Mouse (Mus musculus) neural tube, embryonic 15.5 days (tissue): ENCODE results near the gene Pgrmc2. TPM values are rescaled to one million over a fixed set of nuclear protein-coding genes. Genes with fewer than 3 reads are reported as not detected.

ENCODE experiments used
- ATAC-seq: fragments of 200-750 bp; cut with Nextera tagmentation; 2 replicates; pipeline ENCODE4 v1.8.0; 2017; ENCODE audit warnings: mild to moderate bottlenecking, moderate TSS enrichment, moderate library complexity; ENCODE audit not compliant: low FRiP score
- H3K27ac ChIP-seq: fragments of 300-500 bp; sonication (generic); replicated peaks from 2 replicates; pipeline ENCODE4 v1.5.1; 2015; ENCODE audit warnings: mild to moderate bottlenecking, inconsistent platforms
- H3K27me3 ChIP-seq: fragments of 300-500 bp; sonication (generic); replicated peaks from 2 replicates; pipeline ENCODE4 v1.6.1; 2015; ENCODE audit warnings: inconsistent platforms
- H3K36me3 ChIP-seq: fragments of 300-500 bp; sonication (generic); 2 replicates; pipeline ENCODE4 v1.6.1; 2015; ENCODE audit warnings: inconsistent platforms
- H3K4me1 ChIP-seq: fragments of 300-500 bp; sonication (generic); 2 replicates; pipeline ENCODE4 v1.6.1; 2015; ENCODE audit warnings: inconsistent platforms
- H3K4me2 ChIP-seq: fragments of 300-500 bp; sonication (generic); 2 replicates; pipeline ENCODE4 v1.6.1; 2015; ENCODE audit warnings: inconsistent platforms, mild to moderate bottlenecking, moderate library complexity
- H3K4me3 ChIP-seq: fragments of 300-500 bp; sonication (generic); replicated peaks from 2 replicates; pipeline ENCODE4 v1.5.1; 2015; ENCODE audit warnings: mild to moderate bottlenecking, inconsistent platforms
- H3K9ac ChIP-seq: fragments of 300-500 bp; sonication (generic); replicated peaks from 2 replicates; pipeline ENCODE4 v1.6.1; 2015; ENCODE audit warnings: mild to moderate bottlenecking, inconsistent platforms
- H3K9me3 ChIP-seq: fragments of 300-500 bp; sonication (generic); replicated peaks from 2 replicates; pipeline ENCODE4 v1.6.1; 2016; ENCODE audit warnings: inconsistent platforms
- WGBS: fragments of 180-500 bp; shearing (Covaris S2); methylation state at CpG from one replicate; pipeline ENCODE4 v1.1.7; 2015; ENCODE audit warnings: mixed read lengths; 5-methylcytosine and 5-hydroxymethylcytosine counted together
- polyA plus RNA-seq: library from polyadenylated mRNA; unstranded; fragments of >200 nt; fragmentation: Nextera tagmentation; extraction: Ambion mirVana; gene quantifications from 2 replicates; pipeline ENCODE4 v1.2.1, GENCODE M21; 2015

Pgrmc2 gene
- polyA plus RNA-seq, 1 experiment from 2014 or later = 30.8 TPM

DNA sequence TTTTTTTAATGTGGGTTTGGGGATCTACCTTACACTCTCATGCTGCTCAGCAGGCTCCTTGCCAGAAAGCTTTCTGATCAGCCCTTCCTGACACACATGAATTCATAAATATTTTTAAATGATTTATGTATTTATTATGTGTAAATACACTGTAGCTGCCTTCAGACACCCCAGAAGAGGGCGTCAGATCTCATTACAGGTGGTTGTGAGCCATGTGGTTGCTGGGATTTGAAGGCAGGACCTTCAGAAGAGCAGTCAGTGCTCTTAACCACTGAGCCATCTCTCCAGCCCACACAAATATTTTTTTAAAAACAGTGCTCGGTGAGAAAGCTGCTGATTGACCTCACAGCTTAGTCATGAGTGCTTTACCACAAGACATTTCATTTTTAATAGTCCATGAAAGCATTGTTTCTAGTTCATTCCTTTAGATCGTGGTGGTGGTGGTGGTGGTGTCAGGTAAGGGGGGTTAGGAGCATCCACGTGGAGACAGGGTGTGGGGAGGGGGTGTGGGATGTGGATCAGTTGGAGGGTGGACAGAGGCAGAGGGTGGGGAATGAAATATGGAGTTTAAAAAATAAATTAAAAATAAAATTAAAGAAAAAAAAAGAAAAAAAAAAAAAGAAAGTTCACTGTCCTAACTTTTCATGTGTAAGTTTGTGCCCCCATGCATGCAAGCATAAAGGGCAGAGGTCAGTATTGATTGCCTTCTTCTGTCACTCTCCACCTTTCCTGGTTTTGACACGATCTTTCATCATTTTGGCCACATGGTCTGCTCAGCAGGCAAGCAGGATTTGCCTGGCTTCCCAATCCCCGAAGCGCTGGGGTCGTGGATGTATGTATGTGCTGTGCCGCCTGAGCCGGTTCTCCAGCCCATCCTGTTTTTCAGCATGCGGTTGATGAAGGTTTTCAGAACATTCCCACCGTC is 51.3 kb downstream of the Pgrmc2 start:
- H3K36me3 ChIP-seq = no peaks in the 10 kb centered on the region
- 84% methylated on average over 12 of the region's 12 CpGs for WGBS
- H3K4me3 ChIP-seq = no peak overlapping the region
- ATAC-seq = no peak
- H3K9me3 ChIP-seq = no peaks in the 10 kb centered on the region
- H3K4me2 ChIP-seq = no peak overlapping the region
- no peaks in the 10 kb centered on the region for H3K4me1 ChIP-seq
- H3K9ac ChIP-seq = no peak overlapping the region
- no peak overlapping the region for H3K27ac ChIP-seq
- no peaks in the 10 kb centered on the region for H3K27me3 ChIP-seq

DNA sequence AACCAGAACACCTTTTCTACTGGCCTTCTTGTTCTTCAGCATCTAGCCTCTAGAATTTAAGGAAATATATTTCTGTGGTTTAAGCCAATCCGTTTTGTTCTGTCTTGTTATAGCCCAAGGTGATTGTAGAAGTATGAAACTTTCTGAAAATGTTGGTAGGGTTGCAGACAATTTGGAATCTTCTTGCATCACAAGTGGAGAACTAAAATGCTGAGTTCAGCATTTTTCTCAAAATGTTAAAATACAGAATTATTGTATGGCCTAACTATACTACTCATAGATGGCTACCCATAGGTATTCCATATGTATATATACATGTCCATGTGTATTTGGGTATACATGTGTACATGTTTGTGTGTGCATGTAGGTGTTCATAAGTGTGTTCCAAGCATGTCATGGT is 52.1 kb downstream of the Pgrmc2 start:
- Histone ChIP-seq H3K36me3 (no peaks in the 10 kb centered on the region), H3K4me3 (no peak overlapping the region), H3K9ac (no peak overlapping the region), H3K27ac (no peak overlapping the region), H3K4me2 (no peak overlapping the region), H3K9me3 (no peaks in the 10 kb centered on the region), H3K4me1 (no peaks in the 10 kb centered on the region), H3K27me3 (no peaks in the 10 kb centered on the region)
- ATAC-seq = no peak
- 92% methylated on average over 1 of the region's 1 CpGs for WGBS

DNA sequence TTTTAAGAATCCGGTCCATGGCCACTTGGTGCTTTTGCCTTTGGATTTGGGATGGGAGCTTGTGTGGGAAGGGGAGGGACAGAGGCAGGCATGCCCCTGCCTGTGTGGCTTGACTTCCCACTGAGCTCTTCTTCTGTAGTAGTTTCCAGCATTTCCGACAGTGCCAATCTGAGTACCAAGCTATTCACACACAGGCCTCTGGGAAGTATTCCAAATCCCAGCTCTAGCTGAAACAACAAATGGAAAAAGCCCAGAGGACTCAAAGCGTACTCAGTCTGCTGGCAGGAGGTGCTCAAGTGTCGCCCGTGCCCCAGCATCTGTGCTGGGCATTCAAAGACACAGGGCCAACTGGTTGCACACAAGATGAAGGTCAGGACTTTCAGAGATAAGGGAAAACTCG is 60.9 kb downstream of the Pgrmc2 start:
- ATAC-seq = no peak
- 63% methylated on average over 6 of the region's 6 CpGs for WGBS
- no peaks in the 10 kb centered on the region for H3K36me3 ChIP-seq
- H3K4me1 ChIP-seq = no peaks in the 10 kb centered on the region
- H3K27me3 ChIP-seq = no peaks in the 10 kb centered on the region
- no peak overlapping the region for H3K4me2 ChIP-seq
- H3K27ac ChIP-seq = no peak overlapping the region
- no peak overlapping the region for H3K4me3 ChIP-seq
- H3K9me3 ChIP-seq = no peaks in the 10 kb centered on the region
- H3K9ac ChIP-seq = no peak overlapping the region

DNA sequence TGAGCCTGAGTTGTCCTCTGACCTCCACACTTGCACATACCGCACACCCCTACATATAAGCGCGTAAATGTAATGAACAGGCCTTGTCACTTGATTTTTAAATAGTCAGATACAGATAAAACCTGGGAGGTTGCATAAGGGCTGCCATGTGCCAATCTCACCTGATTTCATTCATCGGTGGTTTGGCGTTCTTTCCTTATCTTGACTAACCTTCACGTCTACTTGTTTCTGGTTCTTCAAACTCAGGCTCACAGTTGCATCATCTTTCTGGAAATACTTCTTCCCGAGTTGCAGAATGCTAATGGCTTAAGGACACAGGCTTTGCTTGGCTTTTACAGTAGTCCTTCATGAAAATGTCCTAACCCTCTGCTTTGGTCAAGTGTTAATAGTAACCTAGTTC is 62.2 kb downstream of the Pgrmc2 start:
- H3K36me3 ChIP-seq = no peaks in the 10 kb centered on the region
- no peaks in the 10 kb centered on the region for H3K9me3 ChIP-seq
- no peaks in the 10 kb centered on the region for H3K27me3 ChIP-seq
- no peak overlapping the region for H3K4me2 ChIP-seq
- H3K4me1 ChIP-seq = no peaks in the 10 kb centered on the region
- 93% methylated on average over 7 of the region's 7 CpGs for WGBS
- H3K9ac ChIP-seq = no peak overlapping the region
- H3K27ac ChIP-seq = no peak overlapping the region
- no peak for ATAC-seq
- no peak overlapping the region for H3K4me3 ChIP-seq

DNA sequence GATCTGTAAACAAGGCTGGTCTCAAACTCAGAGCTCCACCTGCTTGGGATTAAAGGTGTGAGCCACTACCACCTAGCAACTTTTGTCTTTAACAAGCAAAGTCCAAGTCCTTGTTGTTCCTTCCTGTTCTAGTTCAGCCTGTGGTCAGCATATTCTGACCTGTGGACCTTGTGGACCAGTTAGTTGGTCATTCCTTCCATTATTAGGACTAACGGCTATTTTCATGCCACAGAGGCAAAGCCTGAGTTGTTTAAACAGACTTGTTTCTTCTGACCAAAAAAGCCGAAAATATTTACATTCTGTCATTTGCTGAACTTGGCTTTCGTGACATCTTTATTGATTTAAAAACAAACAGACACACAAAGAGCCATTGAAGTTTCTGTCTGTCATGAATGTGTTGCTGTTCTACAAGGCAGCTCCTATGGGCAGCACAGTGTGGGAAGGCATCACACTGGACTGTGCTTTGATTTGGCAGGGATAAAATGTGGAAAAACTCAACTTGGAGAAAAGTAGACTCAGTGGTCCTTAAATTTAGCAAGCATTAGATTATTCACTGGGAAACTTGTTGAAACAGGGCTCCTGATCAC is 64.7 kb downstream of the Pgrmc2 start:
- no peaks in the 10 kb centered on the region for H3K4me1 ChIP-seq
- H3K36me3 ChIP-seq = no peaks in the 10 kb centered on the region
- H3K9ac ChIP-seq = no peak overlapping the region
- WGBS = 62% methylated on average over 3 of the region's 3 CpGs
- no peak overlapping the region for H3K4me2 ChIP-seq
- H3K9me3 ChIP-seq = no peaks in the 10 kb centered on the region
- no peak overlapping the region for H3K27ac ChIP-seq
- no peak overlapping the region for H3K4me3 ChIP-seq
- no peak for ATAC-seq
- H3K27me3 ChIP-seq = no peaks in the 10 kb centered on the region

Other genes with a start within 250 kb of the Pgrmc2 start
- gene Mfsd8, start 236.2 kb downstream of the Pgrmc2 start, polyA plus RNA-seq = 10.4 and 10.9 TPM in 2 replicates
- 17.2 and 19.2 TPM in 2 replicates for gene Abhd18, start 236.1 kb downstream of the Pgrmc2 start, polyA plus RNA-seq
- gene 1700034I23Rik, start 180.5 kb downstream of the Pgrmc2 start, polyA plus RNA-seq = 0.64 and 0.73 TPM in 2 replicates
- gene Larp1b, start 133.2 kb downstream of the Pgrmc2 start, polyA plus RNA-seq = 4.9 and 5.7 TPM in 2 replicates